Mouse (Mus musculus) liver, embryonic 12.5 days (tissue): ENCODE measurements around the gene Tfcp2. TPM values are rescaled to one million over a fixed set of nuclear protein-coding genes. Genes with fewer than 3 reads are reported as not detected.
"Not testable (repeated sequence)": the region's sequence is repeated elsewhere in the genome, so short reads cannot be mapped to it uniquely, and the experiment has no call there.

Source experiments
- ATAC-seq: fragments of 200-750 bp; cut with Nextera tagmentation; 2 replicates; pipeline ENCODE4 v1.8.0; 2017; ENCODE audit warnings: moderate number of reproducible peaks, mild to moderate bottlenecking, moderate library complexity
- H3K27ac ChIP-seq: fragments of 300-500 bp; sonication (generic); 2 replicates; pipeline ENCODE4 v1.5.1; 2016; ENCODE audit warnings: mild to moderate bottlenecking
- H3K27me3 ChIP-seq: fragments of 300-500 bp; sonication (generic); replicated peaks from 2 replicates; pipeline ENCODE4 v1.6.1; 2016; ENCODE audit warnings: mild to moderate bottlenecking, moderate library complexity
- H3K36me3 ChIP-seq: fragments of 300-500 bp; sonication (generic); 2 replicates; pipeline ENCODE4 v1.6.1; 2016; ENCODE audit warnings: mild to moderate bottlenecking, moderate library complexity
- H3K4me1 ChIP-seq: fragments of 300-500 bp; sonication (generic); 2 replicates; pipeline ENCODE4 v1.6.1; 2016
- H3K4me2 ChIP-seq: fragments of 300-500 bp; sonication (generic); 2 replicates; pipeline ENCODE4 v1.6.1; 2016; ENCODE audit warnings: mild to moderate bottlenecking, moderate library complexity
- H3K4me3 ChIP-seq: fragments of 300-500 bp; sonication (generic); 2 replicates; pipeline ENCODE4 v1.5.1; 2016; ENCODE audit warnings: mild to moderate bottlenecking, moderate library complexity
- H3K9ac ChIP-seq: fragments of 300-500 bp; sonication (generic); 2 replicates; pipeline ENCODE4 v1.6.1; 2016; ENCODE audit warnings: mild to moderate bottlenecking, moderate library complexity
- H3K9me3 ChIP-seq: fragments of 300-500 bp; sonication (generic); replicated peaks from 2 replicates; pipeline ENCODE4 v1.6.1; 2016; ENCODE audit warnings: mild to moderate bottlenecking, moderate library complexity
- WGBS: fragments of 180-500 bp; shearing (Covaris S2); methylation state at CpG from one replicate; pipeline ENCODE4 v1.1.7; 2016; ENCODE audit not compliant: insufficient replicate concordance; 5-methylcytosine and 5-hydroxymethylcytosine counted together
- polyA plus RNA-seq: library from polyadenylated mRNA; unstranded; fragments of >200 nt; fragmentation: Nextera tagmentation; extraction: Ambion mirVana; gene quantifications from 2 replicates; pipeline ENCODE4 v1.2.1, GENCODE M21; 2016

Gene Tfcp2
- polyA plus RNA-seq, 1 experiment from 2014 or later: 9.0 TPM

DNA sequence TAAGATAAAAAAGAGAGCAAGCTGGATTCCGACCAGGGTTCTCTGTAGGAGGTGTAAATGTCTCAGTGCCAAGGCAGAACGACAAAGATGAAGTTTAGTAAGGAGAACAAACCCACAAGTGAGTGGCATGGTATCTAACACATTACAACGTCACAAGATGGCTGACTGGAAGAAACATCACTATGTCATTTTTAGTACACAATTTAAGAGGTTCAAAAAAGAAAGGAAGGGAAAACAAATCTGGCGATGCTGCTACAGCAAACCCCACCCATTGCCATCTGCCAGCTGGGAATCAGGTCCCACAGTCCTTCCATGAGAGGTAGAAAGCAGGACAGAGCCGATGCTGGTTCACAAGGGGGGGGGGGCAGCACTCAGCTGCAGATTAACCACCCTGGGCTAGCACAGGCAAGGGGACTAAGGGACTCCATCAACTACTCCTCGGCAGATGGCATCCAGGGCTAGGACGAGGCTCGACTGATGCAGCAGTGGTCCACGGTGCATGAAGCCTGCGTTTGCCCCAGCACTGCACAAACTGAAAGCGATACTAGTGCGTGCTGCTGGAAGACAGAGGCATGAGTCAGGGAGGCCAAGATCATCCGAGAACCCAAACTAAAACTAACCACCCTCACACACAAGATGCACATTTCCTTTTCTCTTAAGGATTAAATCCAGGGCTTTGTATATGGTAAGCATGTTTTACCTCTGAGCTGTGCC lies 43.2 kb downstream of the Tfcp2 start:
- 80% methylated on average over 13 of the region's 13 CpGs for WGBS
- H3K4me1 ChIP-seq: no peaks in the 10 kb centered on the region
- no peak overlapping the region for H3K4me2 ChIP-seq
- no peaks in the 10 kb centered on the region for H3K9me3 ChIP-seq
- no peaks in the 10 kb centered on the region for H3K27me3 ChIP-seq
- no peak for ATAC-seq
- H3K36me3 ChIP-seq: peaks cover 51% of the 10 kb centered on the region
- no peak overlapping the region for H3K4me3 ChIP-seq
- no peak overlapping the region for H3K9ac ChIP-seq
- H3K27ac ChIP-seq: no peak overlapping the region

- 69% methylated on average over 8 of the region's 8 CpGs for WGBS
Measured at GRCm38 (mm10) chr15:100499506-100499905, 52.3 kb downstream of the Tfcp2 start.

GRCm38 (mm10) chr15:100495102-100495501 lies 56.7 kb downstream of the Tfcp2 start, which contains the start of gene Csrnp2:
Gene Csrnp2, minus strand, starts transcription at chr15:100495488.
- Histone ChIP-seq H3K9ac (peak within 1 kb of the TSS; percentile 87), H3K4me3 (peak within 1 kb of the TSS; percentile 79), H3K9me3 (no peaks in the 10 kb centered on the region), H3K4me2 (peak within 1 kb of the TSS; percentile 100), H3K27ac (peak within 1 kb of the TSS; percentile 51; the same call in 1 of the 2 replicates), H3K4me1 (peaks cover 21% of the 10 kb centered on the region), H3K27me3 (peaks cover 24% of the 10 kb centered on the region), H3K36me3 (no peaks in the 10 kb centered on the region)
- WGBS: under 1% methylated on average over 40 of the region's 40 CpGs
- ATAC-seq: peak; percentile 93

More at GRCm38 (mm10) chr15:100499506-100499905, 52.3 kb downstream of the Tfcp2 start:
- not testable (repeated sequence) for H3K36me3 ChIP-seq, ATAC-seq, H3K9ac ChIP-seq, H3K4me2 ChIP-seq, H3K27me3 ChIP-seq, H3K9me3 ChIP-seq, H3K27ac ChIP-seq, H3K4me3 ChIP-seq
- peaks cover 11% of the 10 kb centered on the region for H3K4me1 ChIP-seq

DNA sequence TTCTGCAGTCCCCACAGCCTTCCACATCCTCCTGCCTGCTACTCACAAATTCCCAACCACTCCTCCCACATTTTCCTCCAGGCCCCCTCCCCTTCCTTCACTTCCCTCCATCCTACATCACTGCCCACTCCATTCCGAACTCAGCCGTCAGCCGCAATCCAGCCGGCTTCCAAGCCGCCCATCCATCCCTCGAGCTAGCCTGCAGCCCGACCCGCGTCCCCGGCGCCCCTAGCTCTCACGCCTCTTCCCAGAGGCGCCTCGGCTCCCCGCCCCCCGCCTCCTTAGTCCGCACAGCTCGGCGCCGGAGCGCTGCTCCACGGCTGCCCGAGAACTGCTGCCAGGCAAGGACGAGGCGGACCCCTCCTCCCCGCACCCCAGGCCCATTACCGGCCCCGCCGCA lies 57.2 kb downstream of the Tfcp2 start:
- H3K27me3 ChIP-seq: peaks cover 24% of the 10 kb centered on the region
- WGBS: under 1% methylated on average over 29 of the region's 29 CpGs
- H3K4me1 ChIP-seq: peaks cover 21% of the 10 kb centered on the region
- H3K9ac ChIP-seq: peak overlapping the region; percentile 87
- peak overlapping the region; percentile 100 for H3K4me2 ChIP-seq
- peak overlapping the region; percentile 79 for H3K4me3 ChIP-seq
- H3K36me3 ChIP-seq: no peaks in the 10 kb centered on the region
- no peaks in the 10 kb centered on the region for H3K9me3 ChIP-seq
- peak; percentile 59 for ATAC-seq
- H3K27ac ChIP-seq: peak overlapping the region; percentile 51; the same call in 1 of the 2 replicates

DNA sequence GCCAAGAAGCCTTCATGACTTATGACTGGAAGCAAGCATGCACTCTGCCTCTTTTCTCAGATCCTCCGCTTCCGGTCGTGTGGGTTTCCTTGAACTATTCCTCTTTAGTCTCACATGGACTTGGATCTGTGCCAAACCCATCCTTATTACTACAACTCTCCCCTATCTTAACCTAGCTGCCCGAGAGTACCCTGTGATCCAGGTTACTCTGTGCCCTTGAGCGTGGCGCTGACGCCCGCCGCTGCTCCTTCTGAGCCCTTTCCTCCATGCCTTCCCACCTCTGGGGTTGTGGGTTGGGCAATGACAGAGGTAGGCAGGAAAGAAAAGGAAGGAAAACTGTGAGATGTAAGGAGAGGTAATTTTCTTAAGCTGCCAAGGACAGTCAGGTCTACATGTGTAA lies 59.8 kb downstream of the Tfcp2 start:
- 80% methylated on average over 9 of the region's 9 CpGs for WGBS
- H3K9ac ChIP-seq: no peak overlapping the region
- ATAC-seq: no peak
- no peak overlapping the region for H3K4me3 ChIP-seq
- no peaks in the 10 kb centered on the region for H3K9me3 ChIP-seq
- H3K4me2 ChIP-seq: no peak overlapping the region
- peaks cover 24% of the 10 kb centered on the region for H3K27me3 ChIP-seq
- H3K27ac ChIP-seq: no peak overlapping the region
- peaks cover 23% of the 10 kb centered on the region for H3K4me1 ChIP-seq
- H3K36me3 ChIP-seq: peaks cover 7% of the 10 kb centered on the region; the same call in 1 of the 2 replicates

- H3K9ac ChIP-seq: no peak overlapping the region
- 71% methylated on average over 15 of the region's 15 CpGs for WGBS
- no peak overlapping the region for H3K4me2 ChIP-seq
- no peak overlapping the region for H3K27ac ChIP-seq
- ATAC-seq: no peak
- peaks cover 7% of the 10 kb centered on the region; the same call in 1 of the 2 replicates for H3K36me3 ChIP-seq
- peaks cover 16% of the 10 kb centered on the region for H3K27me3 ChIP-seq
- no peaks in the 10 kb centered on the region for H3K9me3 ChIP-seq
- H3K4me3 ChIP-seq: no peak overlapping the region
- peaks cover 17% of the 10 kb centered on the region for H3K4me1 ChIP-seq
Measured at GRCm38 (mm10) chr15:100489263-100489662, 62.5 kb downstream of the Tfcp2 start.

GRCm38 (mm10) chr15:100488297-100488696 lies 63.5 kb downstream of the Tfcp2 start:
- H3K4me1 ChIP-seq, H3K27me3 ChIP-seq, H3K4me3 ChIP-seq, H3K27ac ChIP-seq, H3K36me3 ChIP-seq, H3K9ac ChIP-seq, H3K9me3 ChIP-seq, ATAC-seq, H3K4me2 ChIP-seq: not testable (repeated sequence)
- 59% methylated on average over 1 of the region's 1 CpGs for WGBS

DNA sequence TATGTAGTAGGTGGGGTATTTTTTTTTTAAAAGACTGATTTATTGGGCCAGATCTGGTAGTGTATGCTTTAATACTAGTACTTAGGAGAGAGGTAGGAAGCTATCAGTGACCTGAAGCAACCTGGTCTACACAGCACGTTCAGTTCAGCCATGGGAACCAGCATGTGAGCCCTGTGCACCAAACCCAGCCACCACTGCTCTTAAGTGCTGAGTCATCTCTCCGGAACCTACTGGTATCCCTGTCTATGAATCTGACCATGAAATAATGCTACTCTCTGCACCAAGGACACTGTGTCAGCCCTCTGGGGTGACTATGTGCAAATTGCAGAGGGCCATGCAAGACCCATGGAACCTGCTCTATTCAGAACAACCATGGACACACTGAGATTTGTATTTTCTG lies 64.8 kb downstream of the Tfcp2 start:
- Histone ChIP-seq H3K9me3 (no peaks in the 10 kb centered on the region), H3K4me1 (peaks cover 9% of the 10 kb centered on the region), H3K9ac (no peak overlapping the region), H3K4me2 (no peak overlapping the region), H3K27me3 (0 out of 2 replicates have a peak, but pooled peaks cover 1% of the 10 kb centered on the region), H3K4me3 (no peak overlapping the region), H3K36me3 (peaks cover 18% of the 10 kb centered on the region), H3K27ac (no peak overlapping the region)
- no peak for ATAC-seq
- 56% methylated on average over 2 of the region's 2 CpGs for WGBS

GRCm38 (mm10) chr15:100486450-100486849 lies 65.4 kb downstream of the Tfcp2 start:
- ATAC-seq: no peak
- H3K4me3 ChIP-seq: no peak overlapping the region
- no peak overlapping the region for H3K4me2 ChIP-seq
- no peaks in the 10 kb centered on the region for H3K9me3 ChIP-seq
- no peak overlapping the region for H3K9ac ChIP-seq
- peaks cover 24% of the 10 kb centered on the region for H3K36me3 ChIP-seq
- no peaks in the 10 kb centered on the region for H3K27me3 ChIP-seq
- H3K27ac ChIP-seq: no peak overlapping the region
- WGBS: 80% methylated on average over 7 of the region's 7 CpGs
- peaks cover 9% of the 10 kb centered on the region; the same call in 1 of the 2 replicates for H3K4me1 ChIP-seq

- 70% methylated on average over 3 of the region's 3 CpGs for WGBS
Measured at GRCm38 (mm10) chr15:100485576-100485975, 66.2 kb downstream of the Tfcp2 start.

DNA sequence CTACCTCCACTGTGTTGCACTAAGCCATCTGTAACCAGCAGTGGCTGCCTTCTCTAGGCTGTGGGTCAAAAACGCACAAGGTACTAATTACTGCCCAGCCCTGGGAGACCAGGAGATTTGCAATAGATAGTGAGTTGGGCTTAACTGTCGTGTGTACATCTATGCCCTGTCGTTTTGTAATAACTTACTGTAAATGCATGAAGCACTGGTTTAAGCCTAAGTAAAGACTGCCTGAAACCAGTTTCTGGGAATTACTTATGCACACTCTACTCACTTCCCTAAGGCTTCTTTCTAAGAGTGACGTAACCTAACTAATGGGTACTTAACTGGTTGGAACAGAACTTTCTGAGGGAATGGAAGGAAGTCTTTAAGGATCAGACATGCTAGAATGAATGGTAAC lies 72.9 kb downstream of the Tfcp2 start:
- no peak for ATAC-seq
- Histone ChIP-seq H3K36me3 (peaks cover 90% of the 10 kb centered on the region), H3K4me1 (peaks cover 10% of the 10 kb centered on the region; the same call in 1 of the 2 replicates), H3K9me3 (no peaks in the 10 kb centered on the region), H3K9ac (no peak overlapping the region), H3K27me3 (no peaks in the 10 kb centered on the region), H3K4me3 (no peak overlapping the region), H3K4me2 (no peak overlapping the region), H3K27ac (no peak overlapping the region)
- WGBS: 78% methylated on average over 4 of the region's 4 CpGs

More at GRCm38 (mm10) chr15:100485576-100485975, 66.2 kb downstream of the Tfcp2 start:
- H3K27ac ChIP-seq: no peak overlapping the region
- peaks cover 9% of the 10 kb centered on the region; the same call in 1 of the 2 replicates for H3K4me1 ChIP-seq
- no peaks in the 10 kb centered on the region for H3K27me3 ChIP-seq
- H3K9me3 ChIP-seq: no peaks in the 10 kb centered on the region
- H3K4me3 ChIP-seq: no peak overlapping the region
- no peak overlapping the region for H3K4me2 ChIP-seq
- no peak overlapping the region for H3K9ac ChIP-seq
- no peak for ATAC-seq
- peaks cover 33% of the 10 kb centered on the region for H3K36me3 ChIP-seq

DNA sequence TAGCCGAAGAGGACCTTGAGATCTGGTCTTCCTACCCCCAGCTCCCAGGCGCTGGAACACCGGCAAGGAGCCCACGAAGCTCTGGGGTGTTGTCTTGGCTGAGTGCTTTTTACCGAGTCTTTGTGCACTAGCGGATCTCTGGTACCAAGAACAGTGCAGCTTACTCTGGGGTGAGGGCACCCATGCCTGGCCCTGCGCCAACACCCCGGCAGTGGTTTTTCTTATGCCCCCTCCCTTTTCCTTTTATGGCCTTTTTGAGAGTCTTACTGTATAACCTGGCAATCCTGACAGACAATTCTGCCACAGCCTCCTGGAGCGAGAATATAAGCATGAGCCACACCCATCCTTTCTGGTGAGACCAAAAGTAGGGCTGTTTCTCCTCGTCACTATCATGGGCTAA lies 73.5 kb downstream of the Tfcp2 start:
- Histone ChIP-seq H3K9ac (no peak overlapping the region), H3K4me3 (no peak overlapping the region), H3K27me3 (no peaks in the 10 kb centered on the region), H3K4me2 (no peak overlapping the region), H3K4me1 (peaks cover 10% of the 10 kb centered on the region; the same call in 1 of the 2 replicates), H3K9me3 (no peaks in the 10 kb centered on the region), H3K36me3 (peaks cover 96% of the 10 kb centered on the region), H3K27ac (no peak overlapping the region)
- ATAC-seq: no peak
- 80% methylated on average over 10 of the region's 10 CpGs for WGBS
